Mouse (Mus musculus) heart, embryonic 11.5 days (tissue): ENCODE measurements around the gene Spg7. TPM values are rescaled to one million over a fixed set of nuclear protein-coding genes. Genes with fewer than 3 reads are reported as not detected.

Experiments
- ATAC-seq: fragments of 200-750 bp; cut with Nextera tagmentation; replicated peaks from 2 replicates; pipeline ENCODE4 v1.8.0; 2017; ENCODE audit warnings: moderate library complexity; ENCODE audit not compliant: insufficient number of reproducible peaks, low FRiP score, low TSS enrichment
- H3K27ac ChIP-seq: fragments of 300-500 bp; sonication (generic); 2 replicates; pipeline ENCODE4 v1.5.1; 2014; ENCODE audit warnings: mild to moderate bottlenecking, low read depth, low read length
- H3K27me3 ChIP-seq: fragments of 300-500 bp; sonication (generic); 2 replicates; pipeline ENCODE4 v1.6.1; 2014; ENCODE audit warnings: mild to moderate bottlenecking, low read length, mixed read lengths; ENCODE audit not compliant: control insufficient read depth, insufficient read depth
- H3K36me3 ChIP-seq: fragments of 300-500 bp; sonication (generic); 2 replicates; pipeline ENCODE4 v1.6.1; 2014; ENCODE audit warnings: mild to moderate bottlenecking, low read length, moderate library complexity, mixed read lengths; ENCODE audit not compliant: control insufficient read depth, insufficient read depth
- H3K4me1 ChIP-seq: fragments of 300-500 bp; sonication (generic); 2 replicates; pipeline ENCODE4 v1.6.1; 2014; ENCODE audit warnings: low read length; ENCODE audit not compliant: control insufficient read depth, insufficient read depth
- H3K4me2 ChIP-seq: fragments of 300-500 bp; sonication (generic); 2 replicates; pipeline ENCODE4 v1.6.1; 2014; ENCODE audit warnings: mild to moderate bottlenecking, moderate library complexity
- H3K4me3 ChIP-seq: fragments of 300-500 bp; sonication (generic); 2 replicates; pipeline ENCODE4 v1.5.1; 2014; ENCODE audit warnings: low read depth, low read length
- H3K9ac ChIP-seq: fragments of 300-500 bp; sonication (generic); 2 replicates; pipeline ENCODE4 v1.6.1; 2014; ENCODE audit warnings: mild to moderate bottlenecking, low read depth, low read length, moderate library complexity
- H3K9me3 ChIP-seq: fragments of 300-500 bp; sonication (generic); replicated peaks from 2 replicates; pipeline ENCODE4 v1.6.1; 2016; ENCODE audit warnings: low read length; ENCODE audit not compliant: control insufficient read depth
- WGBS: fragments of 180-500 bp; shearing (Covaris S2); extraction: QIAGEN DNeasy Blood & Tissue Kit; methylation state at CpG from one replicate; pipeline ENCODE4 v1.1.7; 2014; ENCODE audit not compliant: insufficient replicate concordance; 5-methylcytosine and 5-hydroxymethylcytosine counted together
- polyA plus RNA-seq: library from polyadenylated mRNA; unstranded; fragments of >200 nt; fragmentation: Nextera tagmentation; extraction: Ambion mirVana; gene quantifications from 2 replicates; pipeline ENCODE4 v1.2.1, GENCODE M21; 2014

Spg7 gene
- polyA plus RNA-seq, 1 experiment from 2014 or later: 48.7 TPM

DNA sequence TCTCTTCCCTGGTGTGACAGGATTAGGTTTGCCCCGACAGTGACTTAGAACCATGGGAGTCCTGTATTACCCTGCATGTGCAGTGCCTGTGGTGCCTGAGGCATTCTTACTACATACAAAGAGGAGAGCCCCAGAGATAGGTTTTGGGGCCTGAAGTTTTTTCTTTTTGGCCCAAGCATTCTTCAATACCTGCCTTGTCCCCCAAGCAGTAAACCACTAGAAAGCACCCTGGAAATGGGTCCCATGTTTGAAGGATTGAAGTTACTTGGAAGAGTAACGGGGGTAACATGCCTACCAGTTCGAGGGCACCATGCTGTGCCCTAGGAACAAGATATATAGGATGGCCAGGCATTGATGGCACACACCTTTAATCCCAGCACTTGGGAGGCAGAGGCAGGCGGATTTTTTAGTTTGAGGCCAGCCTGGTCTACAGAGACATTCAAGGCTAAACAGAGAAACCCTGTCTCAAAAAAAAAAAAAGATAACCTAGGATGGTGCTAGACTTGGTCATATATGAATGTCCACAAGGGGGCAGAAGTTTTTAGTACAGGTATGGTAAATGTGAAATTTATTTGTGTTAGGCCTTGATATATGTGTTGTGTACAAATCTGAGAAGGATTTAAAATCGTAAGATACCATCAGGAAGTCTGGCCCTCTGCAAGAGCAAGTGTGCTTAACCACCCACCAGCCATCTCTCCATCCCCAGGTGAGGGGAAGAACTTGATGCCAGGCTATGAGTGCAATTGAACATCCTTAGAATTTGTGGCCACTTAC is 43.0 kb downstream of the Spg7 start:
- H3K4me1 ChIP-seq: peaks cover 9% of the 10 kb centered on the region
- no peak overlapping the region for H3K4me3 ChIP-seq
- no peak overlapping the region for H3K27ac ChIP-seq
- H3K4me2 ChIP-seq: no peak overlapping the region
- no peak overlapping the region for H3K9ac ChIP-seq
- ATAC-seq: no peak
- H3K36me3 ChIP-seq: peaks cover 17% of the 10 kb centered on the region
- WGBS: 69% methylated on average over 5 of the region's 5 CpGs
- no peaks in the 10 kb centered on the region for H3K9me3 ChIP-seq
- H3K27me3 ChIP-seq: no peaks in the 10 kb centered on the region

DNA sequence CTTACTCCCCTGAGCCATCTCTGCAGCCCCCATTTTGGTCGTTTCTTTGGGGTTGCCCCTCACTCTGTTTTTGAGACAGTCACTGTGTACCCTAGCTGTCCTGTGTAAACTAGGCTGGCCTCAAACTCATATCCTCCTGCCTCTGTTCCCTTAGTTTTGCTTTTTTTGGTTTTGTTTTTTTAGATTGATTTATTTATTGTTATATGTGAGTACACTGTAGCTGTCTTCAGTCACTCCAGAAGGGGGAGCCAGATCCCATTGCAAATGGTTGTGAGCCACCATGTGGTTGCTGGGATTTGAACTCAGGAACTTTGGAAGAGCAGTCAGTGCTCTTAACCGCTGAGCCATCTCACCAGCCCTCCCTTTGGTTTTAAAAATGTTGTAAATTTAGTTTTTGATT is 43.8 kb downstream of the Spg7 start:
- Histone ChIP-seq H3K36me3 (peaks cover 17% of the 10 kb centered on the region), H3K9me3 (no peaks in the 10 kb centered on the region), H3K4me1 (peaks cover 9% of the 10 kb centered on the region), H3K4me3 (no peak overlapping the region), H3K9ac (no peak overlapping the region), H3K27me3 (no peaks in the 10 kb centered on the region), H3K4me2 (no peak overlapping the region), H3K27ac (no peak overlapping the region)
- ATAC-seq: no peak
- WGBS: 58% methylated on average over 2 of the region's 2 CpGs

DNA sequence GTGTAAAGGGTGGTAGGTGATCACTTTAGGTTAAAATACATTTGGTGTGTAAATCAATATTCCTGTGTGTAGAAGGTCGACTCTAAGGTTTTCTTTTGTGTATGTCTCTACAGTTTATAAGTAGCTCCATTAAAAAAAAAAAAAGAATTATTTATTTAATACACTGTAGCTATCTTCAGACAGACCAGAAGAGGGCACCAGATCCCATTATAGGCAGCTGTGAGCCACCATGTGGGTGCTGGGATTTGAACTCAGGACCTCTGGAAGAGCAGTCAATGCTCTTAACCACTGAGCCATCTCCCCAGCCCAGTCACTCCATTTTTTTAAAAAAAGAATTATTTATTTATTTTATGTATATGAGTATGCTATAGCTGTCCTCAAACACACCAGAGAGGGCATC is 45.3 kb downstream of the Spg7 start:
- H3K9me3 ChIP-seq: no peaks in the 10 kb centered on the region
- H3K36me3 ChIP-seq: peaks cover 17% of the 10 kb centered on the region
- no peak overlapping the region for H3K9ac ChIP-seq
- no peaks in the 10 kb centered on the region for H3K27me3 ChIP-seq
- 68% methylated on average over 1 of the region's 1 CpGs for WGBS
- no peak overlapping the region for H3K4me3 ChIP-seq
- no peak for ATAC-seq
- H3K4me2 ChIP-seq: no peak overlapping the region
- peaks cover 7% of the 10 kb centered on the region for H3K4me1 ChIP-seq
- H3K27ac ChIP-seq: no peak overlapping the region

DNA sequence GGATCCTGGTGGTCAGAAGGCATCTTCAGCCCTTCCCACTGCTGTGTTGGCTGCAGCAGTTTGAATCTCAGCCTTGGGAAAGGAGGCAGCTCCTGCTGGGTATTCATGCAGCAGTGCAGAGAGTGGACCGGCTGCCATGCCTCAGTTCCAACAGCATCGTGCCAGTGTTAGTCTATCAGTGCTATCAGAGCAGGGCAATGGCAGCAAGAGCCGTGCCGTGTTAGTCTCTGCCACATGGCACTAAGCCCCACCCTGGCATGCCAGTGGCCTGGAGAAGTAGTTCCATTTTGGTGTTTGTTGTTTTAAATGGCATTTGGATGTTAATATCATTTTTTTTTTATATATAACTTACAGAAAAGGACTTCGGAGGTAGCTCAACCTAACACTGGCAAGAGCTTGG is 46.2 kb downstream of the Spg7 start:
- peaks cover 13% of the 10 kb centered on the region for H3K36me3 ChIP-seq
- H3K4me3 ChIP-seq: no peak overlapping the region
- WGBS: 78% methylated on average over 5 of the region's 5 CpGs
- no peaks in the 10 kb centered on the region for H3K9me3 ChIP-seq
- no peak overlapping the region for H3K9ac ChIP-seq
- H3K27me3 ChIP-seq: no peaks in the 10 kb centered on the region
- no peak overlapping the region for H3K4me2 ChIP-seq
- H3K4me1 ChIP-seq: no peaks in the 10 kb centered on the region
- ATAC-seq: no peak
- H3K27ac ChIP-seq: no peak overlapping the region

DNA sequence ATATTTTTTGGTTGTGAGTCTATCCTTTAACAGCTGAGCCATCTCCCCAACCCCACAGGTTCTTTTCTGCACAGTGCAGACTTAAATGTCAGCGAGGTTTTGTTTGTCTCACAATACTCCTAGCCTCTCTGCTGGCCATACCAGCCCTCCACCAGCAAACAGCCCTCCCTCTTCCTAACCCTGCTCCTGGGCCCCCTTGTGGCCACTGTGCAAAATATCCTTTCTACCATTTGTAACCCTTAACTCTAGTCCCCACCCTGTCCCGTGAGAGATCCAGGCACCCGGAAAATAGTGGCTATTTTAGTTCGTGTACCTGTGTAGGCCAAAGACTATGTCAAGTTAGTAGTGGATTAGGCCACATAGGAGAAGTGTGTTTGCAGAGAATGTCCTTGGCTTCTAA is 47.9 kb downstream of the Spg7 start:
- 17% methylated on average over 4 of the region's 4 CpGs for WGBS
- Histone ChIP-seq H3K9ac (no peak overlapping the region), H3K4me1 (0 out of 2 replicates have a peak, but pooled peaks cover 2% of the 10 kb centered on the region), H3K27ac (no peak overlapping the region), H3K9me3 (no peaks in the 10 kb centered on the region), H3K4me2 (no peak overlapping the region), H3K36me3 (peaks cover 1% of the 10 kb centered on the region; the same call in 1 of the 2 replicates), H3K27me3 (peaks cover 2% of the 10 kb centered on the region), H3K4me3 (no peak overlapping the region)
- no peak for ATAC-seq

DNA sequence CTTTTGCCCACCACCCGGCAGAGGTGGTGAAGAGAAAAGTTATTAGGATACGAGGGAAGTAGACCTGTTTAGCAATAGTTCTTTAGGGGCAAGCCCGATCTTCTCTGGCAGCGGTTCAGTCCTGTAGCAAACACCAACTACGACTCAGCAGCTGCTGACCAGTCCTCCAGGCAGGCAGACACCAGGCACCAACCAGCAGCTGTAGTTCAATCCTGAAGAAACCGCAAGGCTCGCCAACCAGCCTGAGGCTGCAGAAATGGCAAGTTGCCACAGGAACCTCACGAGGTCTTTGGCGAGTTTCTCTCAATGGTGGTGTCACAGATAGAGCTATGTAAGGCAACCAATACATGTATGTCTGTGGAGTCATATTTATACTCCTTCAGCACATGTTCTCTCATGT is 50.1 kb downstream of the Spg7 start:
- Histone ChIP-seq H3K4me1 (peaks cover 17% of the 10 kb centered on the region), H3K27ac (no peak overlapping the region), H3K9ac (no peak overlapping the region), H3K9me3 (no peaks in the 10 kb centered on the region), H3K4me2 (no peak overlapping the region), H3K4me3 (no peak overlapping the region), H3K27me3 (peaks cover 24% of the 10 kb centered on the region), H3K36me3 (no peaks in the 10 kb centered on the region)
- no peak for ATAC-seq
- 81% methylated on average over 9 of the region's 9 CpGs for WGBS

DNA sequence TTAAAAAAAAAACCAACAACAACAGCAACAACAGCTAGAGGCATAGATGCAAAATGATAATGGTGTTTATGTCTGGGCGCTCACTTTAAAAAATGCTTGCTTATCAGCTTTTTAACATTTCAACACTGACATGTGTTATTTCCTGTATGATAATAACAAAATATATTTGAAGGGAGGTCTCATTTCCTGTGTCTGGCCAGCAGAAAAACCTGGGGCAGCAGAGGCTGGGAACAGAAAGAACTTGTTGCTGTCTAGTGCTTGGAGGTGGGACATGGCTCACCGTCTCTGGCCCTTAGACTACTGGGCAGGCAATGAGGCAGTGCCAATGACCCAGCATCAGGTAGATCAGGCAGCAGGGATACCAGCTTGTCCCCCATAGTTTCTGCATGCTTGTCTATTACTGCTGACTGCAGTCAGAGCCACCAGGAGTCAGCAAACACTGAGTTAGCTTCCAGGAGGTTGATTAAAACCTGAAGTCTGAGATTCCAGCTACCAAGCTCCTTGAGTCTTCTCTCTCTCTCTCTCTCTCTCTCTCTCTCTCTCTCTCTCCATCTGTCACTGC is 51.2 kb downstream of the Spg7 start:
- ATAC-seq: no peak
- peaks cover 17% of the 10 kb centered on the region for H3K4me1 ChIP-seq
- 32% methylated on average over 2 of the region's 2 CpGs for WGBS

DNA sequence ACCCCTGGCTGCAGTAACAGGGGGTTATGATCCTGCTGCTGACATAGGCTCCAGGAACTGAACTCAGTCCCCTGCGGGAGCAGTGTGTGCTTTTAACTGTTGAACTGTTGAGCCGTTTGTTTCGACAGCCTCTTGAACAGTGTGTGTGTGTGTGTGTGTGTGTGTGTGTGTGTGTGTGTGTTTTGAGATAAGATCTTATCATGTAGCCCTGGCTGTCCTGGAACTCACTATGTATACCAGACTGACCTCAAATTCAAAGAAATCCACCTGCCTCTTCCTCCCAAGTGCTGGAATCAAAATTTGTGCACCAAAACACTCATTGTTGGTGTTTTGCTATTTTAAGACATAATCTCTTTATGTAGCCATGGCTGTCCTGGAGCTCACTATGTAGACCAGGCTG is 51.9 kb downstream of the Spg7 start:
- H3K27me3 ChIP-seq: peaks cover 41% of the 10 kb centered on the region
- H3K9ac ChIP-seq: no peak overlapping the region
- no peak overlapping the region for H3K27ac ChIP-seq
- H3K9me3 ChIP-seq: no peaks in the 10 kb centered on the region
- H3K4me1 ChIP-seq: peaks cover 17% of the 10 kb centered on the region
- H3K4me3 ChIP-seq: no peak overlapping the region
- WGBS: 31% methylated on average over 3 of the region's 3 CpGs
- no peaks in the 10 kb centered on the region for H3K36me3 ChIP-seq
- H3K4me2 ChIP-seq: no peak overlapping the region
- no peak for ATAC-seq

More for the DNA sequence above, 51.2 kb downstream of the Spg7 start:
- no peak overlapping the region for H3K4me3 ChIP-seq
- no peaks in the 10 kb centered on the region for H3K36me3 ChIP-seq
- H3K9me3 ChIP-seq: no peaks in the 10 kb centered on the region
- no peak overlapping the region for H3K4me2 ChIP-seq
- no peak overlapping the region for H3K9ac ChIP-seq
- H3K27me3 ChIP-seq: peaks cover 35% of the 10 kb centered on the region
- H3K27ac ChIP-seq: no peak overlapping the region
